Mouse (Mus musculus): ENCODE data around the gene Nat8f2.

GRCm38 (mm10) chr6:85820837-85821236, 48.1 kb downstream of the Nat8f2 start, which contains the start of the genes Nat8f6 and Nat8f5:
- TF ChIP-seq POLR2A (IDR thresholded peaks at IDR 0.05; ENCODE audit: control insufficient read depth, low read depth, low read length) (no peak), CTCF (IDR thresholded peaks at IDR 0.05; ENCODE audit: control insufficient read depth, insufficient read depth, insufficient replicate concordance, low read depth, low read length) (no peak)
